Mouse (Mus musculus): Measurements from ENCODE around the gene Pafah1b3.

Pafah1b3 gene

DNA sequence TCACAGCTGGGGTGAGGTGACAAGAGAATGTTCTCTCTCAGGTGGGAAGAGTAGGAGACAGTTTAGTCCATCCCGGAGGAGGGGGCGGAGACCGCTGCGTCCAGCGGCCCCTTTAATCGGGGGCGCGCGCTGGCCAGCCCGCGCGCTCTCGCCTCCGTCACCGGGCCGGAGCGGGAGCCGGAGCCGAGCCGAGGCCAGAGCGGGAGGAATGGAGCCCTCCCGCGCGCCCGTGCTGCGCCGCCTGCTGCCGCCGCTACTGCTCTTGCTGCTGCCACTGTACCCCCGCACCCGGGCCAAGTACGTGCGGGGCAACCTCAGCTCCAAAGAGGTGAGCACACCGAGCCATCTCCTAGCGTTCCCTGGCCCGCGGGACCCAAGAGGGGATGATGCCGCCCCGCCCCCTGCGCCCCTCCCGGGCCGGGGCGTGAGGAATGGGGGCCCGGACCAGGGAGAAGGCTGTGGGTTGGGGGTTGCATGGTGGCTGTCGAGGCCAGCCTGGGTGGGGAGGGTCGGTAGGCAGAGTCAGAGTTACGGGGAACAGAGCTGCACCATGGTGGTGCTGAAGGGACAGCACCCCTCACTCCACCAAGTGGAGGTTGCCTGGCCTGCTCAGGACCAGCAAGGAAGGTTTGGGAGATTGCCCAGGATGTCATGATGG lies 8.3 kb upstream of the Pafah1b3 start, which contains the start of gene Tmem145:
TSS of gene Tmem145 (plus strand) at position 151 of the 658 bp plus-strand sequence.
- peak in 1 of 2 experiments; percentile 33 for DNase-seq (ENCODE audit: low read depth in 2 of 2, low spot score in 2 of 2)

DNA sequence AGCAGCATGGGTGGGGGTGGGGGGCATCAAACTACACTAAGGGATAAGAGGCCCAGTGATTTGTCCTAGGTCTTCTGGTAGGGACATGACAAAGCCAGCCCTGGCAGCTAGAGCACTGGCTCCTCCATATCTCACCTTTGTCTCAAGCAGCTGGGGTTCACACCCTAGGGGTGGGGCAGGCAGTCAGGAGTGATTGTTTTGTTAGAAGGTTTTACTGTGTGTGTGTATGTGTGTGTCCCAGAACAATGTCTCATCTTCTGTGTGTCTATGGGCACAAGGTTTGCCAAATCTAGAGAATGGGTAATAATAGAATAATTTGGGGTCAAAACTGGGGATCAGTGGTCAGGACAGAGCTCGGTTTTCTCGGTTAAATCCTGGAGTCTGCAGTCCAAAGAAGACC lies 7.7 kb upstream of the Pafah1b3 start:
- DNase-seq (ENCODE audit: low read depth in 2 of 2, low spot score in 2 of 2) = no peak

DNA sequence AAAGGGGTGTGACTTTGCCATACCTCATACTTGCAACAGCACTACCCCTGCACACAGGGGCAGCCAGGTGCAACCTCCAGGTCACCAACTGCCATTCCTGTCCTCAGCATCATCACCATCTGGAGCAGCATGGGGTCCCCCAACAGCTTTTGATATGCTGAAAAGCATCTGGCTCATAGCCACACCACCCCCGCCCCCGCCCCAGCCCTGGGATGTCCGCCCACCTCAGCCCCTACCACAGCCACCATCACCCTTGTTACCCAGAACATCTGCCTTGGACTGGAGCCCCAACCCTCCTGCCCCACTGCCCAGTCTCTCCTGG lies 5.9 kb upstream of the Pafah1b3 start:
- DNase-seq (ENCODE audit: low read depth in 2 of 2, low spot score in 2 of 2) = no peak

DNA sequence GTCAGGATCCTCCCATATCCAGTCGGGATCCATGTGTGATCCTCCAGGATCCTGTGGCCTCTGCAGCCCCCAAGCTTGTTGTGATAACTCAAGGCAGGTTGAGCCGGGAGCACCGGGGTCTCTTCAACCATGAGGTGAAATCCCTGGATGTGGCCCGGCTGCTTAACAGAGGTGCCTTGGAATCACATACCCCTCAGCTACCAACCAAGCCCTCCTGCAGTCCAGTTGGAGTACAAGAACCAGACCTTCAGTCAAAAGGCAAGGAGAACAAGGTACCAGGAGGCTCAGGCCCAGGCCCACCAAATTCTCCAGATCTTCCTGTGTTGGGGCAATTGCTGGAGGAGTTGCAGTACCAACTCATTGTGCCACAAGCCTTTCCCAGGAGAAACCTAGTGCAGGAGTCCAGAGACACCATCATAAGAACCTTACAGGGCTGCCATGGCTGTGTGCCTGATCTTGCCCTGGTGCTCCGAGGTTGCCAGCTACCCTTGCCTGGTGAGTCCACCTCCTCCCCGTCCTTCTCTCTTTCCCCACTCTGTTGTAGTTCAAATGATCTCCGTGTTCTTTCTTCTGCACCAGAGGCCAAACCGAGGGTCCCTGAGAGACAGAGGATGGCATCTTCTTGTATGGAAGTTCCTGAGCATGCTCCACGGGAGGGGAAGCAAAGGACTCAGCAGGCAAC lies 5.4 kb upstream of the Pafah1b3 start:
- no peak for DNase-seq (ENCODE audit: low read depth in 2 of 2, low spot score in 2 of 2)

DNA sequence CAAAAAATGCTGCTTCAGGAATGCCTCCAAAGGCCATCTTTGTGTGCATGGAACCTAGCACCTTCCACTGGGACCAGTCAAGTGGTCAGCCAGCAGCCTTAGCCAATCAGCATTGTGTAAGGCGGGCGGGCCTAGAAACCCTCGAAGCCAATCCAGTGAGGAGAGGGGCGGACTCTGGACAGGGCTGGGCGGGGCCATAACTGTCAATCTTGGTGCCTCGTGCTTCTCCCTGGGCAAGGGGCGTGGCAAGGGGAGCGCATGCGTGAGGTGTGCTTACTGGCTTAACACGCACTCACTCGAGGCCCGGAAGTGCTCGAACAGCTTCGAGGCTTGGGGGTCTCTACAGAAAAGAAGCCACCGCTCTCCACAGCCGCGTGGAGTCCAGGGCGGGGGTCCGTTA lies 3.3 kb upstream of the Pafah1b3 start, which contains the start of gene Prr19:
TSS of gene Prr19 (plus strand) at position 349 of the 400 bp plus-strand sequence.
- no peak for DNase-seq (ENCODE audit: low read depth in 2 of 2, low spot score in 2 of 2)

DNA sequence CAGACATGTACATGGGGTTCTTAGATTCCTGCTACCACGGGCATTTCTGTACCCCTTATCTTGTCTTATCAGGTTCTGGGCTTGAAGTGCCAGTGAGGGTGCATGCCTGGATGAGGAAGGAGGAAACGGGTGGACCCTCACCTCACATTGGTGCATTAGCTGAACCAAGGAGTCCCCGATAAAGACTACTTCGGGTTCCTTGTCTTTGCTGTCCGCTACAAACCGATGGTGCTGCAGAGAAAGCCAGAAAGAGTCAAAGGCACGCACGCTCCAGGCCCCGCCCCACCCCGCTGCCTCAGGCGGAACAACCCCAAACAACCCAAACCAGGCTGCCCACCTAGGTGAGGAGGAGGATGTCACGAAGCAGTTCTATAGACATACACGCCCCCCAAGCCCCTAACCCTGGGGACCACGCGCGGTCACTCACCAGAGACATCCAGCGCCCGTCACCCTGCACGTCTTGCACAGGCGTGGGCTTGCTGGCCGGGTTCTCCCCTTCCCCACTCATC lies 787 bp downstream of the Pafah1b3 start:
- peak in 1 of 2 experiments; percentile 23 for DNase-seq (ENCODE audit: low read depth in 2 of 2, low spot score in 2 of 2)

DNA sequence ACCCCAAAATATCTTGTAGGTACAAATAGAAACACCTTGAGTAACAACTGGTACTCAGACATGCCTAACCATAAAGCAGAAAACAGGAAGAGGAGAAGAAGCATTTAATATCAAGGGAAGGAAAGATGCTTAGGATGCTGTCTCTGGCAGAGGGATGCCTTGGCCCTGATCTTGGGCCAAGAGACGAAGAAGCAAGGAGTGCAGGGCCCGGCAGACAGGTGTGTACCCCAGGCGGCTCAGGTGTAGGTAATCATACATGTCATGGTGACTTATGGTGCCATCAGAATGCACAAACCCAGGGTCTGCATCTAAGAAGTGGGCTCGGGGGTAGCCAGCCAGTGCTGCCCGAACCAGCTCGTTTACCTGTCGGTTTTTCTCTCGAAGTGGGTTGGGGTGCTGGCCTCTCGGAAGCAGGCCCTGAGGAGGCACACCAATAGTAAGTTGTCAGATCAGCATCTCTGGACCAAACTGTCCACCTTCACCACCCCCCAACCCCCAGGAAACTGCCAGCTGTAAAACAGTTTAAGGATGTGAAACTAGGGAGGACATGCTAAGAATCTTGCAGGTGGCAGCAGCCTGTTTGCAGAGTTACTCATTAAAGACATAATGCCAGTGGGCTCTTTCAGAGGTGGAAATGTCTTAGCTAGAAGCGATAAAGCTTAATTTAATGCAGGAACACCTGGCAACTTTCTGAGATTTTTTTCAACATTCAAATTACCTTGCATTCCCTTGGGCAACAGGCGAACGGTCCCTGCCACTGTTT lies 2.6 kb downstream of the Pafah1b3 start:
- no peak for DNase-seq (ENCODE audit: low read depth in 2 of 2, low spot score in 2 of 2)

DNA sequence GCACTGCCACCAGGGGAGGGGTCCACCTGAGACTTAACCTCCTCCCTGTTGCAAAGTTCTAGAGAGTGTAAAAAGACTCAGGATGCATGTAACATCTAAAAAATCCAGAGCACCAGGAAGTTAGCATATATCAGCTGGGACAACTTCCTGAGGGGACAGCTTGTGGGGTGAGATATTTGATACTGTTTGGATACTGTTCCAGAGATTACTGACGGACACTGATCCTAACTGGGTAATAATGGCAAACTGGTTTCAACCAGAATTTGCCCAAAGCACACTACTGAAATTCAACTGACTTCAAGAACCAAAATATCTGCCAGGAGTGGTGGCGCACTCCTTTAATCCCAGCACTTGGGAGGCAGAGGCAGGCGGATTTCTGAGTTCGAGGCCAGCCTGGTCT lies 3.3 kb downstream of the Pafah1b3 start:
- DNase-seq (ENCODE audit: low read depth in 2 of 2, low spot score in 2 of 2) = no peak

DNA sequence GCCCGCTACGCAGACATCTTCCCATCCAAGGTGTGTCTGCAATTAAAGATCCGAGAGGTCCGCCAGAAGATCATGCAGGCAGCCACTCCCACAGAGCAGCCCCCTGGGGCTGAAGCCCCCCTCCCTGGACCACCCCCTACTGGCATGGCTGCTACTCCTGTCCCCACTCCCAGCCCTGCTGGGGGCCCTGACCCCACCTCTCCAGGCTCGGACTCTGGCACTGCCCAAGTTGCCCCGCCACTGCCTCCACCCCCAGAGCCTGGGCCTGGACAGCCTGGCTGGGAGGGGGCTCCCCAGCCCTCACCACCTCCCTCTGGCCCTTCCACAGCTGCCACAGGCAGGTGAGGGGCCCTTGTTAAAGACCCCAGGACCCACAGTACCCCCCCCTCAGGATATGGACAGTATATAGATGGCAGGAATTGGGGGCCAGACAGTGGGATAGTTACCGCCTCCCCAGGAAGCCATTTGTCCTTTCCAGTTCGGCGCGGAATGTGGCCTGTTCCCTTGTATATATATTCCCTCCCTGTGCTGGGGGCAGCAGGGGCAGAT lies 4.5 kb downstream of the Pafah1b3 start:
- no peak for DNase-seq (ENCODE audit: low read depth in 2 of 2, low spot score in 2 of 2)

DNA sequence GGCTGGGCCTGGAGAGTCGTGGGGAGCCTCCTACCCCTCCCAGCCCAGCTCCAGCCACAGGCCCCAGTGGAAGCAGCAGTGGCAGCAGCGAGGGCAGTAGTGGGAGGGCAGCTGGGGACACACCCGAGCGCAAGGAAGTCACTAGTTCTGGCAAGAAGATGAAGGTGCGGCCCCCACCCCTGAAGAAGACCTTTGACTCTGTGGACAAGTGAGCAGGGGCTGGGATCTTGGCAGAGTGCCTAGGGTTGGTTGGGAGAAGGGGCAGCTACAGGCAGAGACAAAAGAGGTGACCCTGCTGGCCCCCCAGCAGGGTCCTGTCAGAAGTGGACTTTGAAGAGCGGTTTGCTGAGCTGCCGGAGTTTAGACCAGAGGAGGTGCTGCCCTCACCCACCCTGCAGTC lies 5.7 kb downstream of the Pafah1b3 start:
- DNase-seq (ENCODE audit: low read depth in 2 of 2, low spot score in 2 of 2) = no peak

DNA sequence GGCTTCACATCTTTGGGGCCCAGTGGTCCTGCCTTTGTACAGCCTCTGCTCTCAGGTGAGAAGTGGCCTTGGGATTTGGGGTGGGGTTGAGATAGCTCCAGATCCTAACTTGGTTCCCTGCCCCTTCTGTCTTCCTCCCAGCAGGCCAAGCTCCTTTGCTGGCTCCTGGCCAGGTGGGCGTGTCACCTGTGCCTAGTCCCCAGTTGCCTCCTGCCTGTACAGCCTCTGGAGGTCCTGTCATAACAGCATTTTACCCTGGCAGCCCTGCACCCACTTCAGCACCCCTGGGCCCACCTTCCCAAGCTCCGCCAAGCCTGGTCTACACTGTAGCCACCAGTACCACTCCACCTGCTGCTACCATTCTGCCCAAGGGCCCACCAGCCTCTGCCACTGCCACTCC lies 6.9 kb downstream of the Pafah1b3 start:
- DNase-seq (ENCODE audit: low read depth in 2 of 2, low spot score in 2 of 2) = no peak

DNA sequence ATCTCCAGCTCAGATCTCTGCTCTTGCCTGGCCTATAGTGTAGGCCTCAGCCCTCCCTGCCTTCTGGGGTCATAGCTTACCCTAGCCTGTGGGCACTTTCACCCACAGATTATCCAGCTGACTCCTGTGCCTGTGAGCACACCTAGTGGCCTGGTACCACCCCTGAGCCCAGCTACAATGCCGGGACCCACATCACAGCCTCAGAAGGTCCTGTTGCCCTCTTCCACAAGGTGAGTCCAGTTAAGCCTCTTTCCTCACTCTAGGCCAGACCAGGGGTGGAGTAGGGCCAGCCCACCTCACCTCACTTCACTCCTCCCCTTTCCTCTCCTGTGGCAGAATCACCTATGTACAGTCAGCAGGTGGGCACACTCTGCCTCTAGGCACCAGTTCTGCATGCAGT lies 7.3 kb downstream of the Pafah1b3 start:
- no peak for DNase-seq (ENCODE audit: low read depth in 2 of 2, low spot score in 2 of 2)

DNA sequence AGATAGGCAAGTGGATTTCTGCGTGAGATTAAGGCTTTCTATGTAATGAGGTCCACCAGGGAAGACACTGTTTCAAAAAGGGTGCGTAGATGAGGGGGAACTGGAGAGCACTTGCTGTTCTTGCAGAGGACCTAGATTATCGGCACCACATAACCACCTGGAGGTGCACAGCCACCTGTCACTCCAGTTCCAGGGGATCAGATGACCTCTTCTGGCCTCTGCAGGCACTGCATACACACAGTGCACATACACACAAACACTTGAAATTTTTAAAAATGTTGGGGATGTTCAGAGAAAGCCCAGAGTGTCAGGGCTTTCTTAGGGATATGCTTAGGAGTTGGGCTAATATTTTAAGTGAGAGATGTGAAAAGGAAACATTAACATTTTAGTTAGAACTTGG lies 7.9 kb downstream of the Pafah1b3 start:
- no peak for DNase-seq (ENCODE audit: low read depth in 2 of 2, low spot score in 2 of 2)

DNA sequence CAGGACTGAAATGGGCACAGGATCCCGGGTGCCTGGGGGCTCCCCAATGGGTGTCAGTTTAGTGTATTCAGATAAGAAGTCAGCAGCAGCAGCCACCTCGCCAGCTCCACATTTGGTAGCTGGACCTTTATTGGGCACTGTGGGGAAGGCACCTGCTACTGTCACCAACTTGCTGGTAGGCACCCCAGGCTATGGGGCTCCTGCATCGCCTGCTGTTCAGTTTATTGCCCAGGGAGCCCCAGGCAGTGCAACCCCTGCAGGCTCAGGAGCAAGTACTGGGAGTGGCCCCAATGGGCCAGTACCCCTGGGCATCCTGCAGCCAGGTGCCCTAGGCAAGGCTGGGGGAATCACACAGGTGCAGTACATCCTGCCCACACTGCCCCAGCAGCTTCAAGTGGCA lies 9.1 kb downstream of the Pafah1b3 start:
- no peak for DNase-seq (ENCODE audit: low read depth in 2 of 2, low spot score in 2 of 2)

DNA sequence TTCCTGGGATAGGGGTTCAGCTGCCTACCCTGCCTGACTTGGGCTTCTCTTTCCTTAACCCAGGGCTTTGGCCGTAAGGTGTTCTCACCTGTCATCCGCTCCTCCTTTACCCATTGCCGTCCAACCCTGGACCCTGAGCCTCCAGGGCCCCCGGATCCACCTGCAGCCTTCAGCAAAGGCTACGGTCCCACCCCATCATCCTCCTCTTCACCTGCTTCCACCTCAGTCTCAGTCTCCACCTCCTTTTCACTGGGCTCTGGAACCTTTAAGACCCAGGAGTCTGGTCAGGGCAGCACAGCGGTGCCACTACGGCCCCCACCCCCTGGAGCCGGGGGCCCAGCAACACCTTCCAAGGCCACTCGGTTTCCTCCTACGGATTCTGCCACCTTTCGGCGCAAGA lies 9.8 kb downstream of the Pafah1b3 start:
- DNase-seq (ENCODE audit: low read depth in 2 of 2, low spot score in 2 of 2) = no peak

DNA sequence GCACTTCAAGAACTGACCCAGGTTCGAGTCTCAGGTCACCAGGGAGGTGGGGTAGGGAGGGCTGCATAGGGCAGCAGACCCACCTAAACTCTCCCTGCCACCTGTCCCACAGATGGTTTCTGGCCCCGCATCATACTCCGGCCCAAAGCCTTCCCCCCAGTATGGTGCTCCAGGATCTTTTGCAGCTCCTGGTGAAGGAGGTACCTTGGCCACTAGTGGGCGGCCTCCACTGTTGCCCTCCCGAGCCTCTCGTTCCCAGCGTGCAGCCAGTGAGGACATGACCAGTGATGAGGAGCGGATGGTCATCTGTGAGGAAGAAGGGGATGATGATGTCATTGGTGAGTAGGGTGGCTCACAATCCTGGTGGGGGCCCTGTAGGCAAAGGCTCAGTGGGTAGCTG lies 10.8 kb downstream of the Pafah1b3 start:
- no peak for DNase-seq (ENCODE audit: low read depth in 2 of 2, low spot score in 2 of 2)

DNA sequence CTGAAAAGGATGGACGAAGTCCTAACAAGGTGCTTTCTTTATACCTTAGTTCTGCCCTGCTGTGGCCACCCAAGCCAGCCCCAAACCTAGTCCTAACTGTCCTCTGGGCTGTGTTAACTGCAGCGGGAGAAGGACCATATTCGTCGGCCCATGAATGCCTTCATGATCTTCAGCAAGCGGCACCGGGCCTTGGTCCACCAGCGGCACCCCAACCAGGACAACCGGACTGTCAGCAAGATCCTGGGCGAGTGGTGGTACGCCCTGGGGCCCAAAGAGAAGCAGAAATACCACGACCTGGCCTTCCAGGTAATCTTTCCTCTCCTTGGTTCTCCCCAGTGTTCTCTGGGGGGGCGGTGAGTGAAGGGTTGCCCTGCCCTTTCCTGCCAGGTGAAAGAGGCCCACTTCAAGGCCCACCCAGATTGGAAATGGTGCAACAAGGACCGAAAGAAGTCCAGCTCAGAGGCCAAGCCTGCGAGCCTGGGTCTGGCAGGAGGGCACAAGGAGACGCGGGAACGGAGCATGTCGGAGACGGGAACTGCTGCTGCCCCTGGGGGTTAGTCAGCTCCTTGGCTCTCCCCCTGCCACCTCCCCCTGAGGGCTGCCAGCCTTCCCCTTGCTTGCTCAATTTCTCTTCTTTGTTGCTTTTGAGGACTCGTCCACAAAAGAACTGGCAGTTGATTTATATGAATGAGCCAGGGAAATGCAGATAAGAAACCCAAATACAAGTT lies 12.1 kb downstream of the Pafah1b3 start:
- no peak for DNase-seq (ENCODE audit: low read depth in 2 of 2, low spot score in 2 of 2)

DNA sequence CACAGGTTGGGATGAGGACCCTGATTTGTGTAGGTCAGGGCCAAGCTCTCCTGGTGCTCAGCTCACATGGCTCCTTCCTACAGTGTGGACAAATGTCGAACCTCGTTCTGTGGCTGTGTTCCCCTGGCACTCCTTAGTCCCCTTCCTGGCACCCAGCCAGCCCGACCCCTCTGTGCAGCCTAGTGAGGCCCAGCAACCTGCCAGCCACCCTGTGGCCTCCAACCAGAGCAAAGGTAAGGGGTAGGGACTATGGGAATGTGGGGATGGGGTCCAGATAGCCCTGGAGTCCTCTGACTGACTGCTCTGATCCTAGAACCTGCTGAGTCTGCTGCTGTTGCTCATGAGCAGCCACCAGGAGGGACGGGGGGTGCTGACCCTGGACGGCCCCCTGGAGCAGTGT lies 13.0 kb downstream of the Pafah1b3 start:
- DNase-seq (ENCODE audit: low read depth in 2 of 2, low spot score in 2 of 2) = no peak

DNA sequence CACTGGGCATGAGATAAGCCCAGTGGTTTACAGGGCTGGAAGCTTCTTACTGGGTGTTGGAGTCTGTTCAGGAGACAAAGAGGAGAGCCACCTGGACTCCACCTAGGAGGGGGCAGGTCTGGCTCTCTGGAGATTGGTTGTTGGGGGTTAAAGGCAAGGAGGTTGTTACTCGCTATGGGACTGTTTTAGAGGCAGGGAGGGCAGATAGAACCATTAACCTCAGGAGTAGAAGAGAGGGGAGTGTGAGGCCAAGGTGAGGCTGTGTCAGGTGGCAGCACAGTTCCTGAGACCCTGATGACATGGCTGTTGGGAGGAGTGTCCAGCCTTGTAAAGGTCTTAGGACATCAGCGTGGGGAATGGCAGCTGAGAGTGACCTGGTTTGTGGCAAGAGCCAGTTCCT lies 13.6 kb downstream of the Pafah1b3 start:
- no peak for DNase-seq (ENCODE audit: low read depth in 2 of 2, low spot score in 2 of 2)

DNA sequence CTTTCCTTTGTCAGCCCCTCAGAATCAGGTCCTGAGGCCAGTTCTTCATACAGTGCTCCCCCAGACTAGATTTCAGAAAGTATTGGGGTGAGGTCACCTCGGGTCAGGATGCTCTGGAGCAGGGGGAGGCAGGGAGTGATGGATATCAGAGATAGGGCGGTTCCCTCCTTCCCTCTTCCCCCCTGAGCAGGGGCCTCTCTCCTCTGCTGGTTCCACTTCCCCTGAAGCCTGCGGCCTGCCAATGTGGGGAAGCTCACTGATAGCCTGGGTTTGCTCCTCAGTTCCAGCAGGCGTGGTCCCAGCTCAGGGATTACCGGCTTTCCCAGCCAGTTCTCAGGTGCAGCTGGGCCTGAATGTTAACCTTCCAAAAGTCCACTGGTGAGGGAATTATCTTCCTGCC lies 14.1 kb downstream of the Pafah1b3 start:
- DNase-seq (ENCODE audit: low read depth in 2 of 2, low spot score in 2 of 2) = no peak

DNA sequence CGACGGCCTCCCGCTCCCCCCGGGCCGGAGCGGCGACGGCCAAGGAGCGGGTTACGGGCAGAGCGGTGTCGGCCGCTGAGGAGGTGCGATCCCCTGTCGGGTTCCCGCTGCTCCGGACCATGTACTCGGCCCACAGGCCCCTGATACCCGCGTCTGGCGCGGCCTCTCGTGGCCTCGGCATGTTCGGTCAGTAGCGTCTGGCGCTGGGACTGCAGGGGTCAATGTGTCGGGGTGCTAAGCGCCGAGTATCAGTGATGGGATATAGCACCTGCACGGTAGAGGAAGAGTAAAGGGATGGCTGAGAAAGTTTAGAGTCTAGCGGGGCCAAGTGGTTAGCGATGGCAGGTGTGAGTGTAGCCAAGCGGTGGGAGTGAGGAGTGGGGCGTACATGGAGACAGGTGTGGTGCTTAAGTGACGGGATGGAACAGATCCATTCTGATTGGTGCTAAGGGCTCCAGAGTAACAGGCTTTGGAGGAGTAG lies 15.0 kb downstream of the Pafah1b3 start:
- peak in 1 of 2 experiments; percentile 29 for DNase-seq (ENCODE audit: low read depth in 2 of 2, low spot score in 2 of 2)

Measured in CD8-positive naive resting alpha-beta T cell, adult 2 months (primary cell).